Mouse (Mus musculus): ENCODE data around the gene Olfr524.

Gene Olfr524

GRCm38 (mm10) chr7:140205864-140206263 is at the start of gene Olfr524:
Olfr524 (minus strand) TSS chr7:140205964.
- DNase-seq (ENCODE audit: low read depth) = no peak

GRCm38 (mm10) chr7:140253780-140254299 is 48.1 kb upstream of the Olfr524 start:
- no peak for DNase-seq (ENCODE audit: low read depth)

GRCm38 (mm10) chr7:140247216-140247615 is 41.5 kb upstream of the Olfr524 start, which contains the start of gene 5830411N06Rik:
5830411N06Rik (plus strand) TSS chr7:140247284.
- DNase-seq (ENCODE audit: low read depth) = no peak

GRCm38 (mm10) chr7:140233696-140234095 is 27.9 kb upstream of the Olfr524 start:
- no peak for DNase-seq (ENCODE audit: low read depth)

- no peak for DNase-seq (ENCODE audit: low read depth)
These were observed 25.3 kb upstream of the Olfr524 start for GRCm38 (mm10) chr7:140231026-140231425.

GRCm38 (mm10) chr7:140228476-140228875 is 22.7 kb upstream of the Olfr524 start:
- no peak for DNase-seq (ENCODE audit: low read depth)

- no peak for DNase-seq (ENCODE audit: low read depth)
These were observed 18.4 kb upstream of the Olfr524 start for GRCm38 (mm10) chr7:140224209-140224608.

GRCm38 (mm10) chr7:140220375-140220774 is 14.6 kb upstream of the Olfr524 start:
- no peak for DNase-seq (ENCODE audit: low read depth)

- DNase-seq (ENCODE audit: low read depth) = no peak
These were observed 13.5 kb upstream of the Olfr524 start for GRCm38 (mm10) chr7:140219268-140219667.

GRCm38 (mm10) chr7:140217967-140218366 is 12.2 kb upstream of the Olfr524 start, which contains the start of gene Cd163l1:
Cd163l1 (plus strand) TSS chr7:140218267.
- DNase-seq (ENCODE audit: low read depth) = no peak

- DNase-seq (ENCODE audit: low read depth) = no peak
These were observed 8.1 kb upstream of the Olfr524 start for GRCm38 (mm10) chr7:140213841-140214240.

GRCm38 (mm10) chr7:140208677-140209076 is 2.9 kb upstream of the Olfr524 start:
- peak; percentile 28 for DNase-seq (ENCODE audit: low read depth)

- DNase-seq (ENCODE audit: low read depth) = peak; percentile 9
These were observed 2.4 kb upstream of the Olfr524 start for GRCm38 (mm10) chr7:140208153-140208552.

GRCm38 (mm10) chr7:140206904-140207303 is 1.1 kb upstream of the Olfr524 start:
- DNase-seq (ENCODE audit: low read depth) = no peak

GRCm38 (mm10) chr7:140201090-140201489 is 4.7 kb downstream of the Olfr524 start:
- no peak for DNase-seq (ENCODE audit: low read depth)

GRCm38 (mm10) chr7:140196002-140196401 is 9.8 kb downstream of the Olfr524 start:
- no peak for DNase-seq (ENCODE audit: low read depth)

GRCm38 (mm10) chr7:140194031-140194430 is 11.7 kb downstream of the Olfr524 start:
- DNase-seq (ENCODE audit: low read depth) = no peak

GRCm38 (mm10) chr7:140192851-140193250 is 12.9 kb downstream of the Olfr524 start:
- DNase-seq (ENCODE audit: low read depth) = no peak

- DNase-seq (ENCODE audit: low read depth) = no peak
These were observed 13.3 kb downstream of the Olfr524 start for GRCm38 (mm10) chr7:140192445-140192844.

- DNase-seq (ENCODE audit: low read depth) = no peak
These were observed 15.3 kb downstream of the Olfr524 start for GRCm38 (mm10) chr7:140190435-140190834.

- DNase-seq (ENCODE audit: low read depth) = peak; percentile 49
These were observed 17.1 kb downstream of the Olfr524 start for GRCm38 (mm10) chr7:140188391-140189328.

- DNase-seq (ENCODE audit: low read depth) = no peak
These were observed 17.9 kb downstream of the Olfr524 start for GRCm38 (mm10) chr7:140187721-140188390.

Measured in c-Kit-positive CD71-negative TER-119-negative erythroid progenitor cells, embryonic 14.5 days (primary cell).